Mouse (Mus musculus) MEL (cell line): ENCODE measurements around the gene Usp29. TPM values are rescaled to one million over a fixed set of nuclear protein-coding genes. Genes with fewer than 3 reads are reported as not detected.

ENCODE experiments used
- DNase-seq: peaks from one replicate; pipeline ENCODE4 v3.0.0; 2011; ENCODE audit warnings: low read depth, low spot score
- H3K27ac ChIP-seq: 2 replicates; pipeline ENCODE4 v1.5.1; 2012; ENCODE audit warnings: low read depth, mild to moderate bottlenecking, control low read depth, low read length, moderate library complexity; ENCODE audit not compliant: control insufficient read depth
- H3K27me3 ChIP-seq, 2 experiments: fragments of 150-350 bp in 1 of 2; sonication (generic) in 1 of 2; 2 replicates each; pipeline ENCODE4 v1.6.1; 2012; ENCODE audit warnings: low read length in 2 of 2, mild to moderate bottlenecking in 2 of 2, improper control_type of control experiment in 1 of 2, moderate library complexity in 1 of 2; ENCODE audit not compliant: insufficient read depth in 2 of 2, control insufficient read depth in 1 of 2
- H3K36me3 ChIP-seq, 2 experiments: 2 replicates each; pipeline ENCODE4 v1.6.1; 2012 to 2014; ENCODE audit warnings: low read length in 2 of 2, improper control_type of control experiment in 1 of 2, inconsistent platforms in 1 of 2, mild to moderate bottlenecking in 1 of 2; ENCODE audit not compliant: insufficient read depth in 2 of 2, control insufficient read depth in 1 of 2
- H3K4me1 ChIP-seq, 2 experiments: fragments of 150-350 bp in 1 of 2; sonication (generic) in 1 of 2; 2 replicates each; pipeline ENCODE4 v1.6.1; 2012; ENCODE audit warnings: low read length in 2 of 2, improper control_type of control experiment in 1 of 2, mild to moderate bottlenecking in 1 of 2; ENCODE audit not compliant: insufficient read depth in 2 of 2, control insufficient read depth in 1 of 2
- H3K4me3 ChIP-seq, 2 experiments: fragments of 150-350 bp in 1 of 2; sonication (generic) in 1 of 2; 2 replicates each; pipeline ENCODE4 v1.5.1; 2012; ENCODE audit warnings: low read depth in 2 of 2, low read length in 2 of 2, mild to moderate bottlenecking in 2 of 2, moderate library complexity in 2 of 2, control low read depth in 1 of 2, improper control_type of control experiment in 1 of 2; ENCODE audit not compliant: control insufficient read depth in 1 of 2, insufficient read depth in 1 of 2
- H3K79me2 ChIP-seq: 2 replicates; pipeline ENCODE4 v1.6.1; 2012; ENCODE audit warnings: mild to moderate bottlenecking, low read length, moderate library complexity; ENCODE audit not compliant: control insufficient read depth, poor library complexity, insufficient read depth
- H3K9ac ChIP-seq: 2 replicates; pipeline ENCODE4 v1.6.1; 2012; ENCODE audit warnings: low read depth, mild to moderate bottlenecking, control low read depth, low read length, moderate library complexity; ENCODE audit not compliant: control insufficient read depth, poor library complexity, severe bottlenecking
- H3K9me3 ChIP-seq: fragments of 150-350 bp; sonication (generic); replicated peaks from 2 replicates; pipeline ENCODE4 v1.6.1; 2012; ENCODE audit warnings: mild to moderate bottlenecking, low read length, improper control_type of control experiment, moderate library complexity; ENCODE audit not compliant: insufficient read depth
- BHLHE40 ChIP-seq: IDR thresholded peaks from 2 replicates; pipeline ENCODE4 v1.6.1; 2012; ENCODE audit warnings: low read depth, mild to moderate bottlenecking, inconsistent platforms, low read length, improper control_type of control experiment, borderline replicate concordance
- CHD1 ChIP-seq: IDR thresholded peaks from 2 replicates; pipeline ENCODE4 v1.6.1; 2012; ENCODE audit warnings: low read depth, mild to moderate bottlenecking, inconsistent platforms, low read length, improper control_type of control experiment
- CHD2 ChIP-seq: IDR thresholded peaks from 2 replicates; pipeline ENCODE4 v1.6.1; 2011; ENCODE audit warnings: low read length, improper control_type of control experiment
- CTCF ChIP-seq, 3 experiments: IDR thresholded peaks in 2 of 3; conservative IDR thresholded peaks in 1 of 3; 2 replicates each; pipeline ENCODE4 v1.5.1; 2011 to 2012; ENCODE audit warnings: low read length in 3 of 3, low read depth in 2 of 3, mild to moderate bottlenecking in 2 of 3, improper control_type of control experiment in 1 of 3, inconsistent platforms in 1 of 3, mixed read lengths in 1 of 3, moderate library complexity in 1 of 3; ENCODE audit not compliant: control insufficient read depth in 1 of 3, insufficient read depth in 1 of 3, poor library complexity in 1 of 3, severe bottlenecking in 1 of 3
- ELF1 ChIP-seq: IDR thresholded peaks from 2 replicates; pipeline ENCODE4 v1.6.1; 2014; ENCODE audit warnings: low read depth, mild to moderate bottlenecking, inconsistent platforms, low read length, improper control_type of control experiment, moderate library complexity
- EP300 ChIP-seq, 2 experiments: IDR thresholded peaks; 2 replicates each; pipeline ENCODE4 v1.6.1; 2011; ENCODE audit warnings: improper control_type of control experiment in 2 of 2, low read length in 2 of 2, low read depth in 1 of 2, mild to moderate bottlenecking in 1 of 2
- ETS1 ChIP-seq: IDR thresholded peaks from 2 replicates; pipeline ENCODE4 v1.6.1; 2012; ENCODE audit warnings: low read depth, mild to moderate bottlenecking, inconsistent platforms, low read length, improper control_type of control experiment, moderate library complexity
- GABPA ChIP-seq: IDR thresholded peaks from 2 replicates; pipeline ENCODE4 v1.6.1; 2012; ENCODE audit warnings: low read depth, mild to moderate bottlenecking, inconsistent platforms, low read length, improper control_type of control experiment, moderate library complexity
- GATA1 ChIP-seq: IDR thresholded peaks from 2 replicates; pipeline ENCODE4 v1.6.1; 2011; ENCODE audit warnings: low read depth, low read length, improper control_type of control experiment
- KAT2A ChIP-seq: conservative IDR thresholded peaks from 2 replicates; pipeline ENCODE4 v1.6.1; 2012; ENCODE audit warnings: low read depth, low read length, improper control_type of control experiment, inconsistent platforms
- MAFK ChIP-seq: IDR thresholded peaks from 2 replicates; pipeline ENCODE4 v1.6.1; 2011; ENCODE audit warnings: low read depth, mild to moderate bottlenecking, low read length, improper control_type of control experiment, borderline replicate concordance
- MEF2A ChIP-seq: IDR thresholded peaks from 2 replicates; pipeline ENCODE4 v1.6.1; 2014; ENCODE audit warnings: low read depth, mild to moderate bottlenecking, inconsistent platforms, low read length, improper control_type of control experiment; ENCODE audit not compliant: poor library complexity, insufficient replicate concordance, severe bottlenecking; ENCODE audit errors: extremely low read depth
- MYB ChIP-seq: IDR thresholded peaks from 2 replicates; pipeline ENCODE4 v1.6.1; 2011; ENCODE audit warnings: mild to moderate bottlenecking, low read depth, low read length, improper control_type of control experiment
- MYC ChIP-seq: IDR thresholded peaks from 2 replicates; pipeline ENCODE4 v1.6.1; 2011; ENCODE audit warnings: low read depth, mild to moderate bottlenecking, low read length, improper control_type of control experiment, moderate library complexity
- NELFE ChIP-seq: IDR thresholded peaks from 2 replicates; pipeline ENCODE4 v1.6.1; 2011; ENCODE audit warnings: low read depth, low read length, improper control_type of control experiment
- POLR2AphosphoS2 ChIP-seq: IDR thresholded peaks from 2 replicates; pipeline ENCODE4 v1.6.1; 2011; ENCODE audit warnings: low read length, improper control_type of control experiment
- POLR2AphosphoS5 ChIP-seq: IDR thresholded peaks from 2 replicates; pipeline ENCODE4 v1.6.1; 2012; ENCODE audit warnings: low read depth, borderline replicate concordance, mild to moderate bottlenecking, inconsistent platforms, low read length, moderate library complexity, mixed read lengths
- RCOR1 ChIP-seq: IDR thresholded peaks from 2 replicates; pipeline ENCODE4 v1.6.1; 2012; ENCODE audit warnings: low read depth, mild to moderate bottlenecking, inconsistent platforms, low read length, improper control_type of control experiment
- SIN3A ChIP-seq: IDR thresholded peaks from 2 replicates; pipeline ENCODE4 v1.6.1; 2012; ENCODE audit warnings: low read length, improper control_type of control experiment, inconsistent platforms
- TAL1 ChIP-seq: IDR thresholded peaks from 2 replicates; pipeline ENCODE4 v1.6.1; 2012; ENCODE audit warnings: mild to moderate bottlenecking, inconsistent platforms, low read length, moderate library complexity, mixed read lengths
- TBP ChIP-seq: IDR thresholded peaks from 2 replicates; pipeline ENCODE4 v1.8.0; 2011; ENCODE audit warnings: low read depth, low read length, improper control_type of control experiment
- TCF12 ChIP-seq: IDR thresholded peaks from 2 replicates; pipeline ENCODE4 v1.6.1; 2014; ENCODE audit warnings: low read depth, mild to moderate bottlenecking, inconsistent platforms, low read length, improper control_type of control experiment, moderate library complexity
- UBTF ChIP-seq: IDR thresholded peaks from 2 replicates; pipeline ENCODE4 v1.6.1; 2012; ENCODE audit warnings: low read depth, mild to moderate bottlenecking, inconsistent platforms, low read length, improper control_type of control experiment, moderate library complexity, borderline replicate concordance; ENCODE audit not compliant: insufficient read depth
- USF2 ChIP-seq, 2 experiments: IDR thresholded peaks; 2 replicates each; pipeline ENCODE4 v1.6.1; 2011 to 2012; ENCODE audit warnings: improper control_type of control experiment in 2 of 2, low read length in 2 of 2, borderline replicate concordance in 1 of 2, inconsistent platforms in 1 of 2, low read depth in 1 of 2, mild to moderate bottlenecking in 1 of 2; ENCODE audit not compliant: insufficient read depth in 1 of 2
- ZC3H11A ChIP-seq: IDR thresholded peaks from 2 replicates; pipeline ENCODE4 v1.6.1; 2012; ENCODE audit warnings: low read depth, mild to moderate bottlenecking, inconsistent platforms, low read length, improper control_type of control experiment
- ZKSCAN1 ChIP-seq: IDR thresholded peaks from 2 replicates; pipeline ENCODE4 v1.6.1; 2012; ENCODE audit warnings: low read depth, mild to moderate bottlenecking, inconsistent platforms, low read length, improper control_type of control experiment, moderate library complexity
- ZNF384 ChIP-seq: IDR thresholded peaks from 2 replicates; pipeline ENCODE4 v1.6.1; 2012; ENCODE audit warnings: low read depth, mild to moderate bottlenecking, inconsistent platforms, low read length, improper control_type of control experiment
- polyA plus RNA-seq, 2 experiments: library from polyadenylated mRNA; stranded (reverse) in 1 of 2; unstranded in 1 of 2; fragments of >175 nt in 1 of 2; fragments of >200 nt in 1 of 2; gene quantifications; 2 replicates each; pipeline versions ENCODE4 v1.2.1 to v1.2.4; 2012; ENCODE audit warnings: low replicate concordance in 2 of 2, low read depth in 1 of 2; ENCODE audit not compliant: insufficient read length in 2 of 2, insufficient read depth in 1 of 2, missing spikeins in 1 of 2
- total RNA-seq: library from RNA; depleted of rRNA; stranded (reverse); fragments of 300-350 nt; gene quantifications from 2 replicates; pipeline ENCODE4 v1.2.3, GENCODE M21; 2012

The Usp29 gene
- total and polyA plus RNA-seq, 3 experiments, result not detected

GRCm38 (mm10) chr7:6926731-6926995, 196.3 kb downstream of the Usp29 start:
- Histone ChIP-seq H3K9me3 (no peaks in the 10 kb centered on the region), H3K27ac (no peak overlapping the region), H3K9ac (no peak overlapping the region), H3K36me3 (no peaks in the 10 kb centered on the region), H3K79me2 (no peaks in the 10 kb centered on the region), H3K27me3 (no peaks in the 10 kb centered on the region), H3K4me3 (no peak overlapping the region), H3K4me1 (no peaks in the 10 kb centered on the region)
- no peak for DNase-seq
- no peak for TF ChIP-seq MYB
- TF ChIP-seq BHLHE40, result no peak
- TF ChIP-seq ELF1, result no peak
- TF ChIP-seq CHD2, result no peak
- no peak for TF ChIP-seq NELFE
- no peak for TF ChIP-seq ZNF384
- no peak for TF ChIP-seq GATA1
- no peak for TF ChIP-seq EP300 (IDR thresholded peaks at IDR 0.05; ENCODE audit: low read depth in 1 of 2, low read length in 2 of 2)
- TF ChIP-seq ETS1, result no peak
- TF ChIP-seq ZC3H11A, result no peak
- no peak for TF ChIP-seq UBTF
- no peak for TF ChIP-seq CTCF (IDR thresholded peaks at IDR 0.05 in 2 of 3, conservative IDR thresholded peaks at IDR 0.05 in 1 of 3; ENCODE audit: control insufficient read depth in 1 of 3, insufficient read depth in 1 of 3, low read depth in 2 of 3, low read length in 3 of 3, poor library complexity in 1 of 3, severe bottlenecking in 1 of 3)
- TF ChIP-seq POLR2AphosphoS5, result no peak
- no peak for TF ChIP-seq POLR2AphosphoS2
- TF ChIP-seq CHD1, result no peak
- TF ChIP-seq RCOR1, result no peak
- no peak for TF ChIP-seq SIN3A
- TF ChIP-seq TCF12, result no peak
- no peak for TF ChIP-seq ZKSCAN1

GRCm38 (mm10) chr7:6929286-6929685, 198.9 kb downstream of the Usp29 start:
- Histone ChIP-seq H3K4me3 (no peak overlapping the region), H3K36me3 (no peaks in the 10 kb centered on the region), H3K9ac (no peak overlapping the region), H3K27ac (no peak overlapping the region), H3K4me1 (no peaks in the 10 kb centered on the region), H3K9me3 (no peaks in the 10 kb centered on the region), H3K79me2 (no peaks in the 10 kb centered on the region), H3K27me3 (no peaks in the 10 kb centered on the region)
- no peak for DNase-seq
- TF ChIP-seq USF2 (IDR thresholded peaks at IDR 0.05; ENCODE audit: borderline replicate concordance in 1 of 2, insufficient read depth in 1 of 2, low read depth in 1 of 2, low read length in 2 of 2) (no peak), MAFK (no peak), EP300 (IDR thresholded peaks at IDR 0.05; ENCODE audit: low read depth in 1 of 2, low read length in 2 of 2) (no peak), SIN3A (no peak), TAL1 (no peak), MEF2A (no peak), TBP (no peak), ETS1 (no peak), GATA1 (no peak), CHD1 (no peak), GABPA (no peak), RCOR1 (no peak), KAT2A (no peak), ZKSCAN1 (no peak), UBTF (no peak), MYC (no peak)
